ENCODE assay signal across 9 mouse cellular contexts in the genomic region with DNA sequence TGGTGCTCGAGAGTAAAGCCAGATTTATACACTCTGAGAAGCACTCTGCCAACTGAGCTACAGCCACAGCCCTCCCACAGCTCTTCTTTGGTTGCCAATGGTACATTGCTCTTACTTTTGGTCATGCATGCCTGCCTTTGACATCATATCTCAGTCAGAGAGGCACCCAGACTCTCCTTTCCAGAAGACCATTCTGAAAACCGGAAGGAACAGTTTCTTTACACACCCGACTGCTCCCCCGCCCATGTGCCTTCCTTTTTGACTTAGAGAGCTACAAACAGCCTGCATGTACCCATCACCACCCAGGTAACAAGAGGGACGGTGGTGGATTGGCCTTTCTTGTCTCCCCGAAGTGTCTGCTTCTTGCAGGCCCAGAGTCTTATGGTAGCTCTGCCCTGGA. TPM values are rescaled to one million over a fixed set of nuclear protein-coding genes. Genes with fewer than 3 reads are reported as not detected.
DNase-seq lines count a peak whose midpoint lies in the region; ATAC-seq and TF ChIP-seq lines count a peak whose summit lies in the region.
"Had no signal": no experiment of that assay in that cellular context is flagged by ENCODE, and none has a peak within 500 bp of the region (broad histone marks: within the 10 kb centered on the region; RNA-seq: fewer than 3 reads in every experiment).

No protein-coding gene starts in this region.

- H3K27ac ChIP-seq in intestine, embryonic 14.5 days (ENCODE audit: low read depth), result 0 out of 2 replicates have a peak overlapping the region, but pooled peaks have one; percentile 16
- no peak overlapping the region for H3K27ac ChIP-seq in intestine, postnatal 0 days (ENCODE audit: low read depth, low read length)
- peak overlapping the region; percentile 72; the same call in 1 of the 2 replicates for H3K27ac ChIP-seq in embryonic facial prominence, embryonic 12.5 days
- H3K27ac ChIP-seq in hindbrain, embryonic 16.5 days (ENCODE audit: low read depth, low read length), result peak overlapping the region; percentile 62
- H3K27ac ChIP-seq in midbrain, embryonic 16.5 days (ENCODE audit: low read length), result peak overlapping the region; percentile 75
- H3K27ac ChIP-seq: liver, embryonic 14.5 days had no signal

- WGBS in intestine, embryonic 14.5 days, result 79% methylated on average over 6 of the region's 6 CpGs
- WGBS in intestine, postnatal 0 days, result 78% methylated on average over 6 of the region's 6 CpGs
- 87% methylated on average over 6 of the region's 6 CpGs for WGBS in embryonic facial prominence, embryonic 12.5 days
- WGBS in hindbrain, embryonic 16.5 days, result 81% methylated on average over 6 of the region's 6 CpGs
- WGBS in midbrain, embryonic 16.5 days, result 79% methylated on average over 6 of the region's 6 CpGs

- no peak overlapping the region for H3K4me3 ChIP-seq in intestine, embryonic 14.5 days (ENCODE audit: low read depth, low read length)
- no peak overlapping the region for H3K4me3 ChIP-seq in intestine, postnatal 0 days (ENCODE audit: low read depth, low read length)
- no peak overlapping the region for H3K4me3 ChIP-seq in embryonic facial prominence, embryonic 12.5 days
- no peak overlapping the region for H3K4me3 ChIP-seq in hindbrain, embryonic 16.5 days (ENCODE audit: low read length)
- no peak overlapping the region for H3K4me3 ChIP-seq in midbrain, embryonic 16.5 days (ENCODE audit: low read depth, low read length)

- DNase-seq in intestine, embryonic 14.5 days (ENCODE audit: low spot score), result no peak
- DNase-seq in adrenal gland, postnatal 36 days, result no peak
- DNase-seq in right cerebral cortex, adult 2 months (ENCODE audit: low spot score in 2 of 2), result no peak

- H3K4me2 ChIP-seq in intestine, embryonic 14.5 days (ENCODE audit: low read length), result no peak overlapping the region
- no peak overlapping the region for H3K4me2 ChIP-seq in intestine, postnatal 0 days (replicated peaks; ENCODE audit: low read depth)
- no peak overlapping the region for H3K4me2 ChIP-seq in embryonic facial prominence, embryonic 12.5 days (replicated peaks)
- H3K4me2 ChIP-seq in hindbrain, embryonic 16.5 days (ENCODE audit: low read length), result no peak overlapping the region
- H3K4me2 ChIP-seq in midbrain, embryonic 16.5 days (ENCODE audit: low read length), result peak overlapping the region; percentile 44

- peaks cover 34% of the 10 kb centered on the region for H3K4me1 ChIP-seq in intestine, embryonic 14.5 days (replicated peaks; ENCODE audit: control insufficient read depth, insufficient read depth, low read length)
- H3K4me1 ChIP-seq in intestine, postnatal 0 days (replicated peaks; ENCODE audit: control insufficient read depth, insufficient read depth, low read length), result 0 out of 2 replicates have a peak, but pooled peaks cover 4% of the 10 kb centered on the region
- peaks cover 31% of the 10 kb centered on the region for H3K4me1 ChIP-seq in embryonic facial prominence, embryonic 12.5 days
- peaks cover 49% of the 10 kb centered on the region for H3K4me1 ChIP-seq in hindbrain, embryonic 16.5 days (ENCODE audit: control insufficient read depth, insufficient read depth, low read depth, low read length)
- H3K4me1 ChIP-seq in midbrain, embryonic 16.5 days (ENCODE audit: control insufficient read depth, insufficient read depth, low read length), result peaks cover 69% of the 10 kb centered on the region

- H3K36me3 ChIP-seq in intestine, embryonic 14.5 days (ENCODE audit: control insufficient read depth, insufficient read depth, low read length), result peaks cover 69% of the 10 kb centered on the region
- peaks cover 52% of the 10 kb centered on the region for H3K36me3 ChIP-seq in intestine, postnatal 0 days (ENCODE audit: control insufficient read depth, insufficient read depth)
- peaks cover 12% of the 10 kb centered on the region for H3K36me3 ChIP-seq in embryonic facial prominence, embryonic 12.5 days
- H3K36me3 ChIP-seq in hindbrain, embryonic 16.5 days (ENCODE audit: control insufficient read depth, insufficient read depth, low read length), result peaks cover 8% of the 10 kb centered on the region
- peaks cover 5% of the 10 kb centered on the region for H3K36me3 ChIP-seq in midbrain, embryonic 16.5 days (ENCODE audit: control insufficient read depth, insufficient read depth, low read length)

- H3K9ac ChIP-seq in intestine, embryonic 14.5 days (ENCODE audit: low read length), result no peak overlapping the region
- no peak overlapping the region for H3K9ac ChIP-seq in intestine, postnatal 0 days (ENCODE audit: low read depth, low read length)
- H3K9ac ChIP-seq in embryonic facial prominence, embryonic 12.5 days, result no peak overlapping the region
- H3K9ac ChIP-seq in hindbrain, embryonic 16.5 days (ENCODE audit: low read depth, low read length), result 0 out of 2 replicates have a peak overlapping the region, but pooled peaks have one; percentile 16
- peak overlapping the region; percentile 46; the same call in 1 of the 2 replicates for H3K9ac ChIP-seq in midbrain, embryonic 16.5 days (ENCODE audit: low read depth, low read length)
- H3K9ac ChIP-seq: liver, embryonic 14.5 days had no signal

- no peak for TF ChIP-seq CTCF in intestine, postnatal 0 days (IDR thresholded peaks at IDR 0.05; ENCODE audit: low read depth)

- H3K27me3 ChIP-seq in intestine, embryonic 14.5 days (replicated peaks; ENCODE audit: control insufficient read depth, insufficient read depth, low read length), result no peaks in the 10 kb centered on the region
- no peaks in the 10 kb centered on the region for H3K27me3 ChIP-seq in intestine, postnatal 0 days (replicated peaks; ENCODE audit: control insufficient read depth, insufficient read depth, low read length)
- H3K27me3 ChIP-seq in embryonic facial prominence, embryonic 12.5 days, result no peaks in the 10 kb centered on the region
- no peaks in the 10 kb centered on the region for H3K27me3 ChIP-seq in hindbrain, embryonic 16.5 days (replicated peaks; ENCODE audit: control insufficient read depth, insufficient read depth, low read length)
- H3K27me3 ChIP-seq in midbrain, embryonic 16.5 days (ENCODE audit: control insufficient read depth, insufficient read depth, low read depth, low read length), result no peaks in the 10 kb centered on the region

- no peak for ATAC-seq in intestine, embryonic 14.5 days (replicated peaks; ENCODE audit: low FRiP score, low TSS enrichment, low read depth)
- no peak for ATAC-seq in intestine, postnatal 0 days
- ATAC-seq in embryonic facial prominence, embryonic 12.5 days (ENCODE audit: insufficient number of reproducible peaks, insufficient read depth, low FRiP score, low TSS enrichment), result no peak
- ATAC-seq in hindbrain, embryonic 16.5 days, result no peak
- ATAC-seq in midbrain, embryonic 16.5 days, result no peak
- ATAC-seq in megakaryocyte progenitor cell, adult 5-6 weeks (replicated peaks; ENCODE audit: poor library complexity), result no peak

- no peaks in the 10 kb centered on the region for H3K9me3 ChIP-seq in intestine, embryonic 14.5 days (ENCODE audit: control insufficient read depth, low read length)
- no peaks in the 10 kb centered on the region for H3K9me3 ChIP-seq in intestine, postnatal 0 days (ENCODE audit: control insufficient read depth)
- H3K9me3 ChIP-seq in embryonic facial prominence, embryonic 12.5 days, result no peaks in the 10 kb centered on the region
- H3K9me3 ChIP-seq in hindbrain, embryonic 16.5 days (ENCODE audit: control insufficient read depth, low read length), result no peaks in the 10 kb centered on the region
- no peaks in the 10 kb centered on the region for H3K9me3 ChIP-seq in midbrain, embryonic 16.5 days (replicated peaks; ENCODE audit: control insufficient read depth, low read length, poor library complexity, severe bottlenecking)

RNA-seq across cellular contexts. Expression of a gene that starts 7.0 kb away (rescaled TPM):
- polyA plus RNA-seq in intestine, embryonic 14.5 days (2014; fragmentation: Nextera tagmentation; extraction: Ambion mirVana), result 6.4 and 6.5 TPM in 2 replicates
- polyA plus RNA-seq in intestine, postnatal 0 days (2015; fragmentation: Nextera tagmentation; extraction: Ambion mirVana), result 11.1 and 11.3 TPM in 2 replicates
- 2.1 and 2.6 TPM in 2 replicates for polyA plus RNA-seq in embryonic facial prominence, embryonic 12.5 days (2016; fragmentation: Nextera tagmentation; extraction: Ambion mirVana)
- 4.5 and 6.5 TPM in 2 replicates for polyA plus RNA-seq in hindbrain, embryonic 16.5 days (2015; fragmentation: Nextera tagmentation; extraction: Ambion mirVana)
- 4.0 and 5.5 TPM in 2 replicates for polyA plus RNA-seq in midbrain, embryonic 16.5 days (2015; fragmentation: Nextera tagmentation; extraction: Ambion mirVana)
- 17.9 and 19.2 TPM in 2 replicates for total RNA-seq in megakaryocyte progenitor cell, adult 5-6 weeks (2015)
- 16.6 and 21.4 TPM in 2 replicates for total RNA-seq in megakaryocyte progenitor cell, adult 5-6 weeks (2017)
- total RNA-seq in adrenal gland, postnatal 36 days (2021), result 10 to 100 TPM; 24.2 to 29.8 TPM

Comparison
In these comparisons a context has a peak if more than half of its experiments do, and no peak if none do; other contexts are left out.
1. H3K9ac ChIP-seq: peak in hindbrain, embryonic 16.5 days (single experiment) and midbrain, embryonic 16.5 days (single experiment); none in intestine, embryonic 14.5 days (single experiment), intestine, postnatal 0 days (single experiment) and embryonic facial prominence, embryonic 12.5 days (single experiment).